Mouse (Mus musculus) CH12.LX (cell line): Measurements from ENCODE around the gene Klhl7. TPM values are rescaled to one million over a fixed set of nuclear protein-coding genes. Genes with fewer than 3 reads are reported as not detected.

ENCODE experiments used
- DNase-seq: peaks from one replicate; pipeline ENCODE4 v3.0.0-alpha.2; 2013; ENCODE audit errors: extremely low read depth
- H3K27ac ChIP-seq: 2 replicates; pipeline ENCODE4 v1.5.1; 2012; ENCODE audit warnings: low read depth, mild to moderate bottlenecking, control low read depth, moderate library complexity; ENCODE audit not compliant: insufficient read depth
- H3K27me3 ChIP-seq: replicated peaks from 2 replicates; pipeline ENCODE3; 2012; ENCODE audit warnings: inconsistent platforms
- H3K36me3 ChIP-seq, 2 experiments: replicated peaks in 1 of 2; 2 replicates each; pipeline versions ENCODE3 to v1.6.1; 2012; ENCODE audit warnings: inconsistent platforms in 1 of 2, low read length in 1 of 2, mild to moderate bottlenecking in 1 of 2, mixed read lengths in 1 of 2, moderate library complexity in 1 of 2; ENCODE audit not compliant: control insufficient read depth in 1 of 2, insufficient read depth in 1 of 2
- H3K4me1 ChIP-seq, 2 experiments: 2 replicates each; pipeline ENCODE4 v1.6.1; 2012; ENCODE audit warnings: inconsistent platforms in 1 of 2, moderate library complexity in 1 of 2; ENCODE audit not compliant: insufficient read depth in 2 of 2, control insufficient read depth in 1 of 2
- H3K4me2 ChIP-seq: 2 replicates; pipeline ENCODE4 v1.6.1; 2012; ENCODE audit warnings: low read depth, mild to moderate bottlenecking, control low read depth; ENCODE audit not compliant: poor library complexity, insufficient read depth, severe bottlenecking
- H3K4me3 ChIP-seq, 3 experiments: fragments of 150-350 bp in 1 of 3; sonication (generic) in 1 of 3; replicated peaks in 1 of 3; 2 replicates each; pipeline versions ENCODE3 to v1.5.1; 2011 to 2012; ENCODE audit warnings: low read depth in 2 of 3, low read length in 2 of 3, mild to moderate bottlenecking in 2 of 3, moderate library complexity in 2 of 3, control low read depth in 1 of 3, improper control_type of control experiment in 1 of 3, inconsistent platforms in 1 of 3, mixed read lengths in 1 of 3; ENCODE audit not compliant: poor library complexity in 1 of 3
- H3K79me2 ChIP-seq: replicated peaks from 2 replicates; pipeline ENCODE4 v1.6.1; 2012; ENCODE audit warnings: mild to moderate bottlenecking, moderate library complexity; ENCODE audit not compliant: control insufficient read depth, poor library complexity, insufficient read depth, severe bottlenecking; ENCODE audit errors: extremely low read depth
- H3K9ac ChIP-seq: 2 replicates; pipeline ENCODE4 v1.6.1; 2012; ENCODE audit warnings: low read depth, mild to moderate bottlenecking, control low read depth, moderate library complexity; ENCODE audit not compliant: insufficient read depth
- H3K9me3 ChIP-seq: replicated peaks from 2 replicates; pipeline ENCODE3; 2012; ENCODE audit warnings: low read length, inconsistent platforms, mixed read lengths
- CHD1 ChIP-seq: IDR thresholded peaks from 2 replicates; pipeline ENCODE4 v1.6.1; 2012; ENCODE audit warnings: low read depth, low read length, improper control_type of control experiment, inconsistent platforms
- CTCF ChIP-seq, 2 experiments: IDR thresholded peaks in 1 of 2; conservative IDR thresholded peaks in 1 of 2; 2 replicates each; pipeline ENCODE4 v1.5.1; 2011 to 2012; ENCODE audit warnings: low read depth in 2 of 2, low read length in 2 of 2, improper control_type of control experiment in 1 of 2, inconsistent platforms in 1 of 2, mild to moderate bottlenecking in 1 of 2, moderate library complexity in 1 of 2
- EP300 ChIP-seq: IDR thresholded peaks from 2 replicates; pipeline ENCODE4 v1.6.1; 2011; ENCODE audit warnings: low read length, improper control_type of control experiment
- ETS1 ChIP-seq: conservative IDR thresholded peaks from 2 replicates; pipeline ENCODE4 v1.6.1; 2012; ENCODE audit warnings: low read depth, mild to moderate bottlenecking, inconsistent platforms, low read length, improper control_type of control experiment, moderate library complexity
- IRF4 ChIP-seq: IDR thresholded peaks from 2 replicates; pipeline ENCODE4 v1.6.1; 2014; ENCODE audit warnings: low read depth, mild to moderate bottlenecking, inconsistent platforms, low read length, improper control_type of control experiment
- MAFK ChIP-seq: IDR thresholded peaks from 2 replicates; pipeline ENCODE4 v1.6.1; 2011; ENCODE audit warnings: low read length, improper control_type of control experiment; ENCODE audit not compliant: insufficient replicate concordance
- MAZ ChIP-seq: IDR thresholded peaks from 2 replicates; pipeline ENCODE4 v1.6.1; 2012; ENCODE audit warnings: low read depth, mild to moderate bottlenecking, inconsistent platforms, low read length, improper control_type of control experiment, moderate library complexity
- NELFE ChIP-seq: IDR thresholded peaks from 2 replicates; pipeline ENCODE4 v1.6.1; 2011; ENCODE audit warnings: low read depth, low read length, improper control_type of control experiment
- NRF1 ChIP-seq: IDR thresholded peaks from 2 replicates; pipeline ENCODE4 v1.6.1; 2014; ENCODE audit warnings: low read depth, mild to moderate bottlenecking, inconsistent platforms, low read length, improper control_type of control experiment, moderate library complexity
- PAX5 ChIP-seq: IDR thresholded peaks from 2 replicates; pipeline ENCODE4 v1.6.1; 2012; ENCODE audit warnings: low read length, inconsistent platforms, mixed read lengths
- POLR2AphosphoS2 ChIP-seq: IDR thresholded peaks from 2 replicates; pipeline ENCODE4 v1.6.1; 2011; ENCODE audit warnings: low read depth, low read length, improper control_type of control experiment
- RAD21 ChIP-seq: IDR thresholded peaks from 2 replicates; pipeline ENCODE4 v1.6.1; 2011; ENCODE audit warnings: low read depth, mild to moderate bottlenecking, low read length, improper control_type of control experiment, moderate library complexity
- SMC3 ChIP-seq: IDR thresholded peaks from 2 replicates; pipeline ENCODE4 v1.6.1; 2011; ENCODE audit warnings: low read depth, low read length, improper control_type of control experiment
- TBP ChIP-seq: conservative IDR thresholded peaks from 2 replicates; pipeline ENCODE4 v1.6.1; 2011; ENCODE audit warnings: low read depth, low read length, improper control_type of control experiment
- dilution Hi-C: fragments of 300-500 bp; cut with MboI; formaldehyde crosslinking; loops from 2 replicates; pipeline ENCODE4 v1.14.3; 2020; ENCODE audit warnings: low sequenced_read_pairs; ENCODE audit not compliant: extremely low pct_unique_long_range_greater_than_20kb, extremely low pct_ligation_motif_present
- in situ Hi-C: fragments of 300-500 bp; cut with MboI; formaldehyde crosslinking; loops from 3 replicates; pipeline ENCODE4 v1.14.3; 2019; ENCODE audit warnings: low sequenced_read_pairs, low pct_ligation_motif_present, low pct_unique_long_range_greater_than_20kb, mixed read lengths
- polyA plus RNA-seq: library from polyadenylated mRNA; unstranded; fragments of >175 nt; gene quantifications from 2 replicates; pipeline ENCODE4 v1.2.1, GENCODE M21; 2012; ENCODE audit warnings: low read depth; ENCODE audit not compliant: insufficient read length
- total RNA-seq, 2 experiments: library from RNA; depleted of rRNA; stranded (reverse); fragments of 300-350 nt in 1 of 2; fragments of >200 nt in 1 of 2; gene quantifications; 2 replicates each; pipeline ENCODE4 v1.2.3; 2012 to 2014

Klhl7 gene
- total and polyA plus RNA-seq, 3 experiments, result 20.4 to 71.4 (median 26.5) TPM

GRCm38 (mm10) chr5:24056865-24057264 lies 43.5 kb upstream of the Klhl7 start:
- peaks cover 16% of the 10 kb centered on the region for H3K9me3 ChIP-seq
- dilution Hi-C loops, result no loop called here
- H3K4me3 ChIP-seq, result no peak overlapping the region
- no peak overlapping the region for H3K9ac ChIP-seq
- no peaks in the 10 kb centered on the region for H3K79me2 ChIP-seq
- no peak for DNase-seq
- no peak for TF ChIP-seq CHD1
- no peak for TF ChIP-seq TBP
- TF ChIP-seq PAX5, result no peak
- TF ChIP-seq MAFK, result no peak
- TF ChIP-seq NRF1, result no peak
- no peak for TF ChIP-seq SMC3
- TF ChIP-seq MAZ, result no peak
- no peak for TF ChIP-seq POLR2AphosphoS2
- no peak for TF ChIP-seq NELFE
- H3K27me3 ChIP-seq, result no peaks in the 10 kb centered on the region
- H3K36me3 ChIP-seq, result no peaks in the 10 kb centered on the region
- no peak overlapping the region for H3K4me2 ChIP-seq
- in situ Hi-C loops, result loop anchor here (5.0 to 25.0 kb wide), 2 partner anchors 195 to 645 kb away; no protein-coding TSS in a partner anchor
- no peak overlapping the region for H3K27ac ChIP-seq
- peaks cover 21 to 42% of the 10 kb centered on the region in 2 experiments for H3K4me1 ChIP-seq

- H3K4me3 ChIP-seq, result no peak overlapping the region
- peaks cover 16% of the 10 kb centered on the region for H3K9me3 ChIP-seq
- in situ Hi-C loops, result loop anchor here (5.0 to 25.0 kb wide), 2 partner anchors 195 to 645 kb away; no protein-coding TSS in a partner anchor
- no peaks in the 10 kb centered on the region for H3K27me3 ChIP-seq
- peaks cover 19 to 44% of the 10 kb centered on the region in 2 experiments for H3K4me1 ChIP-seq
- no peak for DNase-seq
- dilution Hi-C loops, result no loop called here
- no peaks in the 10 kb centered on the region for H3K36me3 ChIP-seq
- H3K27ac ChIP-seq, result no peak overlapping the region
- no peak overlapping the region for H3K9ac ChIP-seq
- H3K4me2 ChIP-seq, result no peak overlapping the region
- H3K79me2 ChIP-seq, result no peaks in the 10 kb centered on the region
- peak; percentile 33 to 54; a peak in 3 of 4 replicates for TF ChIP-seq CTCF (conservative IDR thresholded peaks at IDR 0.05 in 1 of 2, IDR thresholded peaks at IDR 0.05 in 1 of 2; ENCODE audit: low read depth in 2 of 2, low read length in 2 of 2)
- TF ChIP-seq SMC3, result peak; percentile 38
- no peak for TF ChIP-seq NELFE
- peak; percentile 51 for TF ChIP-seq RAD21
- TF ChIP-seq, all 38 proteins: peak for 3
Observed at GRCm38 (mm10) chr5:24057592-24057991, 42.8 kb upstream of the Klhl7 start.

DNA sequence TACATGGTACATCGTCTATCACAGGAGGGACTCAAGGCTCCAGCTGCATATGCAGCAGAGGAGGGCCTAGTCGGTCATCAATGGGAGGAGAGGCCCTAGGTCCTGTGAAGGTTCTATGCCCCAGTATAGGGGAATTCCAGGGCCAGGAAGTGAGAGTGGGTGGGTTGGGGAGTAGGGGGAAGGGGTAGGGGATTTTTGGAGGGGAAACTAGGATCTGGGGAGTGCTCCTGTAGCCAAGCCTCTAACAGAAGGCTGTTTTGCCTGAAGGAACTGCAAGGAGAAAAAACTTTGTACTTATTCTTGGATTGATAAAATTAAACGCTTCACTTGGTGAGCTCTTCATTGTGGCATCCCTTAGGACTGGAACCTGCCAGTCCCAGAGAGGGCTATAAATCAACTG lies 39.5 kb upstream of the Klhl7 start:
- H3K4me1 ChIP-seq, result peaks cover 27 to 62% of the 10 kb centered on the region in 2 experiments
- no peak overlapping the region; the same call in 1 of the 2 replicates for H3K4me2 ChIP-seq
- peak overlapping the region; percentile 1; the same call in 1 of the 2 replicates for H3K9ac ChIP-seq
- in situ Hi-C loops (loop anchor here (25.0 kb wide), 1 partner anchor 649 kb away; no protein-coding TSS in a partner anchor), dilution Hi-C loops (no loop called here)
- H3K79me2 ChIP-seq, result no peaks in the 10 kb centered on the region
- peak overlapping the region; percentile 21; the same call in 1 of the 2 replicates for H3K27ac ChIP-seq
- no peak overlapping the region for H3K4me3 ChIP-seq
- DNase-seq, result no peak
- H3K27me3 ChIP-seq, result no peaks in the 10 kb centered on the region
- peaks cover 9% of the 10 kb centered on the region for H3K9me3 ChIP-seq
- H3K36me3 ChIP-seq, result no peaks in the 10 kb centered on the region
- peak; percentile 27; the same call in 1 of the 2 replicates for TF ChIP-seq EP300
- peak; percentile 57; the same call in 1 of the 2 replicates for TF ChIP-seq IRF4
- TF ChIP-seq ETS1, result peak; percentile 32; the same call in 1 of the 2 replicates
- TF ChIP-seq CHD1, result no peak
